Mouse (Mus musculus): ENCODE data around the gene Gna14.

DNA sequence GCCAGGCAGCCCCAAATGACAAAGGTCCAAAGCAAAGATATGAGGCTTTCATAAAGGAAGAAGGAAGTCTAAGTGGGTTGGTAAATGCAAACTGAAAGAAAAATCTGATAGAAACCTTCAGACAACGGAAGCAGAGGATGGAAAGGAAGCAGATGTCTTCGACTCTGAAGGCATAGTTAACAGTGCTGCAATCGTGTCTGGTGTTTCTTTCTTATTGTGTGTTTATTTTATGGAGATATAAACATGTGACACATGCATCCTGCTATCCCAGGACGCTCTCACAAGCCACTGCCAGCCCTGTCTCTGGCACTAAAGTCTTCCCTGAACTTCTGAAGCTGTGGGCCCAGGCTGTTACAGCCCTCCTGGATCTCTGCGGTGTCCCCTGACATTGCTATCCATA, 13.2 kb downstream of the Gna14 start:
- TF ChIP-seq CTCF (IDR thresholded peaks at IDR 0.05; ENCODE audit: borderline replicate concordance, insufficient read depth, low read depth, low read length) (no peak), POLR2A (IDR thresholded peaks at IDR 0.05; ENCODE audit: borderline replicate concordance, insufficient read depth, low read length) (no peak)

All from cerebellum, adult 2 months (tissue).